Mouse (Mus musculus): Measurements from ENCODE around the gene Tll2. TPM values are rescaled to one million over a fixed set of nuclear protein-coding genes. Genes with fewer than 3 reads are reported as not detected.

Gene Tll2
- polyA plus RNA-seq, 1 experiment from 2014 or later: 0.15 TPM

- no peaks in the 10 kb centered on the region for H3K4me1 ChIP-seq (replicated peaks)
- H3K4me3 ChIP-seq: no peak overlapping the region
- no peaks in the 10 kb centered on the region for H3K9me3 ChIP-seq (replicated peaks)
- H3K27me3 ChIP-seq: peaks cover 5% of the 10 kb centered on the region; the same call in 1 of the 2 replicates
- H3K4me2 ChIP-seq: no peak overlapping the region
- H3K9ac ChIP-seq: no peak overlapping the region
- no peak for ATAC-seq (replicated peaks; ENCODE audit: insufficient number of reproducible peaks, insufficient read depth, low FRiP score, low read depth)
- H3K27ac ChIP-seq: no peak overlapping the region
- 39% methylated on average over 6 of the region's 6 CpGs for WGBS
- H3K36me3 ChIP-seq: no peaks in the 10 kb centered on the region
Measured at GRCm38 (mm10) chr19:41112609-41113008, 94.0 kb downstream of the Tll2 start.

GRCm38 (mm10) chr19:41109991-41110390 lies 96.6 kb downstream of the Tll2 start:
- no peaks in the 10 kb centered on the region for H3K9me3 ChIP-seq (replicated peaks)
- H3K36me3 ChIP-seq: no peaks in the 10 kb centered on the region
- H3K9ac ChIP-seq: no peak overlapping the region
- no peaks in the 10 kb centered on the region for H3K4me1 ChIP-seq (replicated peaks)
- H3K4me3 ChIP-seq: no peak overlapping the region
- H3K27me3 ChIP-seq: peaks cover 8% of the 10 kb centered on the region; the same call in 1 of the 2 replicates
- no peak overlapping the region for H3K27ac ChIP-seq
- no peak for ATAC-seq (replicated peaks; ENCODE audit: insufficient number of reproducible peaks, insufficient read depth, low FRiP score, low read depth)
- H3K4me2 ChIP-seq: no peak overlapping the region
- 43% methylated on average over 5 of the region's 5 CpGs for WGBS

DNA sequence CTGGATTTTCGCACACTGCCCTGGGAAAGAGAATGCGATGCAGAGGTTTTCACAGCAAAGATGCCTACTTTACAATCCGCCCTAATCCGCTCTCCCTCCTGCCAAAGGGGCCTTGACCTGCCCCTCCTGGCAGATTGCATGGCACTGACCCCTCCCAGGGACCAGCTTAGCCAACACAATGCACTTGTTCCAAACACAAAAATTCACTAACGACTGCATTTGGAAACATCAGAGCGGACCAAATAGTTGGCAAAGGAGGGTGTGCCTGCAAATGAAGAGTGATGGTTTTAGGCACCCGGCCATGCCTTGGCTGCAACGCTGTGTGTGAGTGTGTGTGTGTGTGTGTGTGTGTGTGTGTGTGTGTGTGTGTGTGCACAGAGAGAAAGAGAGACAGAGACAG lies 97.1 kb downstream of the Tll2 start:
- no peak for ATAC-seq (replicated peaks; ENCODE audit: insufficient number of reproducible peaks, insufficient read depth, low FRiP score, low read depth)
- Histone ChIP-seq H3K4me1 (replicated peaks) (no peaks in the 10 kb centered on the region), H3K9me3 (replicated peaks) (no peaks in the 10 kb centered on the region), H3K4me3 (no peak overlapping the region), H3K9ac (no peak overlapping the region), H3K27ac (no peak overlapping the region), H3K36me3 (no peaks in the 10 kb centered on the region), H3K4me2 (no peak overlapping the region), H3K27me3 (peaks cover 8% of the 10 kb centered on the region; the same call in 1 of the 2 replicates)
- WGBS: 71% methylated on average over 8 of the region's 8 CpGs

GRCm38 (mm10) chr19:41108666-41109065 lies 98.0 kb downstream of the Tll2 start:
- Histone ChIP-seq H3K27ac (no peak overlapping the region), H3K9me3 (replicated peaks) (no peaks in the 10 kb centered on the region), H3K36me3 (no peaks in the 10 kb centered on the region), H3K27me3 (peaks cover 8% of the 10 kb centered on the region; the same call in 1 of the 2 replicates), H3K4me3 (no peak overlapping the region), H3K9ac (no peak overlapping the region), H3K4me2 (no peak overlapping the region), H3K4me1 (replicated peaks) (no peaks in the 10 kb centered on the region)
- no peak for ATAC-seq (replicated peaks; ENCODE audit: insufficient number of reproducible peaks, insufficient read depth, low FRiP score, low read depth)
- WGBS: 83% methylated on average over 7 of the region's 7 CpGs

DNA sequence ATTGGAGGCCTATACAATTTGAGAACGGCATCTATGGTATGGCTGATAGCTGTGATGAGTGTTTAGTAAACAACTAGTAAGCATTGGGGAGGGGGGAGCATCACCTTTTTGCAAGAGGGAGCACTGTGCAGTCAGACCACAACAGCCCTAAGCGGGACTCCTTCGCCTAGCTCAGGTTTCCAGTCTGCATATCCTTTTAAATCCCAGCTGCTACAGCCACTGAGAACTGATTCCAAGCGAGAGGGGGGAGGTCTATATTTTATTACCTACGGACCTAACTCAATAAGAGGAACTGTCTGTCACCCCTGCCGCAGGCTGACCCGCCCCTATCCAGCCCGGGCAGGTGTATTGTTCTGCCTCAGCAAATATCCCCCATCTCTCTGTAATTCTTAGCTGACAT lies 99.1 kb downstream of the Tll2 start:
- 68% methylated on average over 8 of the region's 8 CpGs for WGBS
- Histone ChIP-seq H3K27ac (no peak overlapping the region), H3K27me3 (peaks cover 8% of the 10 kb centered on the region; the same call in 1 of the 2 replicates), H3K4me1 (replicated peaks) (no peaks in the 10 kb centered on the region), H3K4me3 (no peak overlapping the region), H3K9me3 (replicated peaks) (no peaks in the 10 kb centered on the region), H3K9ac (no peak overlapping the region), H3K4me2 (no peak overlapping the region), H3K36me3 (no peaks in the 10 kb centered on the region)
- ATAC-seq (replicated peaks; ENCODE audit: insufficient number of reproducible peaks, insufficient read depth, low FRiP score, low read depth): no peak; the same call in 1 of the 2 replicates

GRCm38 (mm10) chr19:41104922-41105321 lies 101.7 kb downstream of the Tll2 start:
- no peak overlapping the region for H3K9ac ChIP-seq
- ATAC-seq (replicated peaks; ENCODE audit: insufficient number of reproducible peaks, insufficient read depth, low FRiP score, low read depth): no peak
- peaks cover 3% of the 10 kb centered on the region; the same call in 1 of the 2 replicates for H3K27me3 ChIP-seq
- no peak overlapping the region for H3K4me2 ChIP-seq
- WGBS: 47% methylated on average over 8 of the region's 8 CpGs
- no peaks in the 10 kb centered on the region for H3K36me3 ChIP-seq
- H3K4me3 ChIP-seq: no peak overlapping the region
- H3K9me3 ChIP-seq (replicated peaks): no peaks in the 10 kb centered on the region
- no peak overlapping the region for H3K27ac ChIP-seq
- no peaks in the 10 kb centered on the region for H3K4me1 ChIP-seq (replicated peaks)

- Histone ChIP-seq H3K4me2 (no peak overlapping the region), H3K4me1 (replicated peaks) (no peaks in the 10 kb centered on the region), H3K36me3 (no peaks in the 10 kb centered on the region), H3K4me3 (no peak overlapping the region), H3K9me3 (replicated peaks) (no peaks in the 10 kb centered on the region), H3K27ac (no peak overlapping the region), H3K27me3 (0 out of 2 replicates have a peak, but pooled peaks cover 3% of the 10 kb centered on the region), H3K9ac (no peak overlapping the region)
- 0 out of 2 replicates have a peak, but pooled peaks have one; percentile 24 for ATAC-seq (replicated peaks; ENCODE audit: insufficient number of reproducible peaks, insufficient read depth, low FRiP score, low read depth)
- WGBS: 76% methylated on average over 8 of the region's 8 CpGs
Measured at GRCm38 (mm10) chr19:41101390-41101789, 105.2 kb downstream of the Tll2 start.

- H3K27ac ChIP-seq: no peak overlapping the region
- H3K9ac ChIP-seq: no peak overlapping the region
- H3K9me3 ChIP-seq (replicated peaks): no peaks in the 10 kb centered on the region
- no peak for ATAC-seq (replicated peaks; ENCODE audit: insufficient number of reproducible peaks, insufficient read depth, low FRiP score, low read depth)
- no peak overlapping the region for H3K4me2 ChIP-seq
- H3K4me1 ChIP-seq (replicated peaks): no peaks in the 10 kb centered on the region
- H3K27me3 ChIP-seq: 0 out of 2 replicates have a peak, but pooled peaks cover 3% of the 10 kb centered on the region
- WGBS: 94% methylated on average over 7 of the region's 7 CpGs
- H3K4me3 ChIP-seq: no peak overlapping the region
- H3K36me3 ChIP-seq: no peaks in the 10 kb centered on the region
Measured at GRCm38 (mm10) chr19:41100863-41101262, 105.8 kb downstream of the Tll2 start.

DNA sequence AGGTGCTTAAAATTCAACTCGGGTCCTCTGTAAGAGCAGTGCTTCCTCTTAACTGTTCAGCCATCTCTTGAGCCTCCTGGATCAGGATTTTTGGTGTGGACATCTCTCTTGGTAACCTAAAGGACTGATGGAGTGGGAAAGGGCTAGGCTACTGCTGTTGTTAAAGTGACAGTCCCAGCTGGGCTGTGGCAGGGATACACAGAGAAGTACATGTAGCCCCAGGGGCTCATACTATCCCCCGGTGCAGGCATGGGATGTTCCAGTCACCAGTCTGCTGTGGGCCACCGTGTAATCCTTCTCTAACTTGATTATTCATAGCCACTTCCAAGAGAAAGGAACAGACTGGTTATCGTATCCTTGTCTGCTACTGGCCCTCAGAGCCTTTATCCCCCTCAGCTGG lies 109.6 kb downstream of the Tll2 start:
- Histone ChIP-seq H3K4me2 (no peak overlapping the region), H3K27ac (no peak overlapping the region), H3K36me3 (no peaks in the 10 kb centered on the region), H3K9ac (no peak overlapping the region), H3K27me3 (no peaks in the 10 kb centered on the region), H3K4me3 (no peak overlapping the region), H3K9me3 (replicated peaks) (no peaks in the 10 kb centered on the region), H3K4me1 (replicated peaks) (no peaks in the 10 kb centered on the region)
- WGBS: 47% methylated on average over 4 of the region's 4 CpGs
- ATAC-seq (replicated peaks; ENCODE audit: insufficient number of reproducible peaks, insufficient read depth, low FRiP score, low read depth): no peak

- Histone ChIP-seq H3K27me3 (peaks cover 14% of the 10 kb centered on the region; the same call in 1 of the 2 replicates), H3K4me1 (replicated peaks) (0 out of 2 replicates have a peak, but pooled peaks cover 5% of the 10 kb centered on the region), H3K9me3 (replicated peaks) (no peaks in the 10 kb centered on the region), H3K36me3 (no peaks in the 10 kb centered on the region), H3K27ac (no peak overlapping the region), H3K4me3 (no peak overlapping the region), H3K4me2 (no peak overlapping the region), H3K9ac (no peak overlapping the region)
- ATAC-seq (replicated peaks; ENCODE audit: insufficient number of reproducible peaks, insufficient read depth, low FRiP score, low read depth): no peak
- WGBS: 55% methylated on average over 2 of the region's 2 CpGs
Measured at GRCm38 (mm10) chr19:41091901-41092300, 114.7 kb downstream of the Tll2 start.

DNA sequence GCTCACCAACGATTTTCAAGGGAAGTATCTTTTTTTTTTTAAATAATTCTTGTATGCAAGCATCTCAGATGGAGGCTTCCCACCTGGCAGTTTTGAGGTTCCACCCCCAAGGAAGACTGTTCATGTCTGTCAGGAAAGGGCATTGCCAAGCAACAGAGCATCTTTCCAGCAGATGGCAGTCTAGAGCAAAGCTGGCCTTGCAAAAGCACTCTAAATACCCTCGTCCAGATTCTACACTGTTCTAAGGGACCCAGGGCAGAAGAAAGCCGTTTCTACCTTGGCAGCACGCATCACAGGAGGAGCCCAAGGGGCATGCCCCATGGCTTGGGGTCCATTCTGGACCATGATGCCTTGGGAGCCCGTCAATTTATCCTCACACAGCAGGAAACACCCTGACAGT lies 116.8 kb downstream of the Tll2 start:
- Histone ChIP-seq H3K36me3 (no peaks in the 10 kb centered on the region), H3K4me1 (replicated peaks) (0 out of 2 replicates have a peak, but pooled peaks cover 5% of the 10 kb centered on the region), H3K4me2 (no peak overlapping the region), H3K27ac (no peak overlapping the region), H3K4me3 (no peak overlapping the region), H3K27me3 (peaks cover 14% of the 10 kb centered on the region; the same call in 1 of the 2 replicates), H3K9me3 (replicated peaks) (no peaks in the 10 kb centered on the region), H3K9ac (no peak overlapping the region)
- ATAC-seq (replicated peaks; ENCODE audit: insufficient number of reproducible peaks, insufficient read depth, low FRiP score, low read depth): no peak
- WGBS: 10% methylated on average over 5 of the region's 5 CpGs

DNA sequence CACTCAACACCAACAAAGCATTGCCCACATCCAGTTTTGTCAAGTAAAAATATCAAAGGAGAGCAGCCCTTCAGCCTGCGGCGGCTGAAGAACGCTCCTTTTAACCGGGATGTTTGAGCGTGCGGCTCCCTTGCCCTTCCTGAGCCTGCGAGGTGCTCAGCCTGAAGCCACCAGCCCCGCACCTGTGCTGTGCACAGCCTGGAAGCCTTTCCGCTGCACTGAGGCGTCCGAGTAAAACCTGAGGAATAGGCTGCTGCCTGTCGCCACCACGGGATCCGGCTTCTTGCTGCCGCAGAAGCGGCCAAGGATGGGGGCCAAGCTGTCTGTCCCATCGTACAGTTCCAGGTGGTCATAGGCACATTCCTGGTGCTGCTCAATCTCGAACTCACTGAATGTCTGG lies 118.1 kb downstream of the Tll2 start:
- peak overlapping the region; percentile 37 for H3K4me2 ChIP-seq
- H3K4me3 ChIP-seq: no peak overlapping the region
- no peak overlapping the region for H3K9ac ChIP-seq
- 0 out of 2 replicates have a peak, but pooled peaks cover 5% of the 10 kb centered on the region for H3K4me1 ChIP-seq (replicated peaks)
- no peaks in the 10 kb centered on the region for H3K9me3 ChIP-seq (replicated peaks)
- ATAC-seq (replicated peaks; ENCODE audit: insufficient number of reproducible peaks, insufficient read depth, low FRiP score, low read depth): no peak
- H3K27me3 ChIP-seq: peaks cover 14% of the 10 kb centered on the region; the same call in 1 of the 2 replicates
- H3K27ac ChIP-seq: no peak overlapping the region
- 36% methylated on average over 18 of the region's 18 CpGs for WGBS
- H3K36me3 ChIP-seq: no peaks in the 10 kb centered on the region
